Mouse (Mus musculus): ENCODE results near the gene Acox1. TPM values are rescaled to one million over a fixed set of nuclear protein-coding genes. Genes with fewer than 3 reads are reported as not detected.

Gene Acox1
- polyA plus RNA-seq, 1 experiment, result 44.2 TPM

DNA sequence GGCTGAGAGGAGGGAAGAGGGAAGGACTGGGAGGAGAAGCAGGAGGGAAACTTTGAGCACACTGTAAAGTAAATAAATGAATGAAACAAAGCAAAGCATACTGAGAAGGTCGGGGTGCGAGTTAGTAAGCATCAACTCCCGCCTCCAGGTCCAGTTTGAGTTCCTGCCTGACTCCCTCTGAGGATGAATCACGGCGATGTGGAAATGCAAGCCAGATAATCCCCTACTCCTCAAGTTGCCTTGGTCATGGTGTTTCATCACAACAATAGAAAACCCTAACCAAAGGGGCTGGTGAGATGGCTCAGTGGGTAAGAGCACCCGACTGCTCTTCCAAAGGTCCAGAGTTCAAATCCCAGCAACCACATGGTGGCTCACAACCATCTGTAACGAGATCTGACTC is 22.8 kb downstream of the Acox1 start:
- 96% methylated on average over 7 of the region's 7 CpGs for WGBS
- Histone ChIP-seq H3K4me1 (replicated peaks; ENCODE audit: control insufficient read depth, insufficient read depth, low read length) (no peaks in the 10 kb centered on the region), H3K27me3 (ENCODE audit: control insufficient read depth, insufficient read depth, low read length) (no peaks in the 10 kb centered on the region), H3K4me3 (ENCODE audit: control insufficient read depth, insufficient read depth, low read length) (no peak overlapping the region), H3K27ac (ENCODE audit: control insufficient read depth, insufficient read depth, low read length) (no peak overlapping the region), H3K36me3 (ENCODE audit: control insufficient read depth, insufficient read depth, low read length) (peaks cover 51% of the 10 kb centered on the region)
- no peak for TF ChIP-seq CTCF (IDR thresholded peaks at IDR 0.05; ENCODE audit: borderline replicate concordance, control insufficient read depth, extremely low read depth, insufficient read depth, low read length, poor library complexity)
- TF ChIP-seq POLR2A (IDR thresholded peaks at IDR 0.05; ENCODE audit: control insufficient read depth, extremely low read depth, insufficient read depth, low read length, poor library complexity), result no peak
- DNase-seq, result no peak

DNA sequence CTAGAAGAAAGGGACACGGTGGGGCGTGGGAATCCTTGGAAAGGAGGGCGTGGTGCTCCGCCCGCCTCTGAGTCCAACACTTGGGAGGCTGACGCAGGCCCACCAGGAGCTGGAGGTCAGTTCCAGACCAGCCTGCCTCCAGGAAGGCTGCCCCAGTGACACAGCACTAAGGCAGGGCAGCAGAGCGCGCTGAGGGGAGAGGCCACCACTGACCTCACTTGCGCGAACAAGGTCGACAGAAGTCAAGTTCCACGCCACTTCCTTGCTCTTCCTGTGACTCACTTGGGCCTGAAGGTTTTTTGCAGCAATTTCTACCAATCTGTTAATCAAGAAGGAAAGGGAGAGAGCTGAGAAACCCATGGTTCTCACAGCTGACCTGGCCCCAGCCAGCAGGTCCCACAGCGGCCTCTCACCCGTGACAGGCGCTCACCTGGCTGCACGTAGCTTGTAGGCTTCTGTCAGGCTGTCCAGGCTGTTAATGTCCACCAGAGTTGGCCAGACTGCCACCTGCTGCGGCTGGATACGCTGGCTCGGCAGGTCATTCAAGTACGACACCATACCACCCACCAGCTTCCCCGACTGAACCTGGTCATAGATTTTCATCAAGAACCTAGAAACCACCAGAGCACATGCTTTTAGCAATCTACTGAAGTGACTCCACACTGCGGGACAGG is 23.9 kb downstream of the Acox1 start:
- Histone ChIP-seq H3K36me3 (ENCODE audit: control insufficient read depth, insufficient read depth, low read length) (peaks cover 44% of the 10 kb centered on the region), H3K4me1 (replicated peaks; ENCODE audit: control insufficient read depth, insufficient read depth, low read length) (no peaks in the 10 kb centered on the region), H3K27me3 (ENCODE audit: control insufficient read depth, insufficient read depth, low read length) (no peaks in the 10 kb centered on the region), H3K4me3 (ENCODE audit: control insufficient read depth, insufficient read depth, low read length) (no peak overlapping the region), H3K27ac (ENCODE audit: control insufficient read depth, insufficient read depth, low read length) (no peak overlapping the region)
- WGBS, result 98% methylated on average over 22 of the region's 22 CpGs
- TF ChIP-seq POLR2A (IDR thresholded peaks at IDR 0.05; ENCODE audit: control insufficient read depth, extremely low read depth, insufficient read depth, low read length, poor library complexity) (no peak), CTCF (IDR thresholded peaks at IDR 0.05; ENCODE audit: borderline replicate concordance, control insufficient read depth, extremely low read depth, insufficient read depth, low read length, poor library complexity) (no peak)
- DNase-seq, result no peak

GRCm38 (mm10) chr11:116171959-116172358 is 26.9 kb downstream of the Acox1 start:
- WGBS, result 93% methylated on average over 2 of the region's 2 CpGs
- no peak for DNase-seq
- TF ChIP-seq POLR2A (IDR thresholded peaks at IDR 0.05; ENCODE audit: control insufficient read depth, extremely low read depth, insufficient read depth, low read length, poor library complexity), result no peak
- no peak for TF ChIP-seq CTCF (IDR thresholded peaks at IDR 0.05; ENCODE audit: borderline replicate concordance, control insufficient read depth, extremely low read depth, insufficient read depth, low read length, poor library complexity)
- Histone ChIP-seq H3K4me3 (ENCODE audit: control insufficient read depth, insufficient read depth, low read length) (no peak overlapping the region), H3K4me1 (replicated peaks; ENCODE audit: control insufficient read depth, insufficient read depth, low read length) (peaks cover 3% of the 10 kb centered on the region), H3K36me3 (ENCODE audit: control insufficient read depth, insufficient read depth, low read length) (peaks cover 29% of the 10 kb centered on the region), H3K27ac (ENCODE audit: control insufficient read depth, insufficient read depth, low read length) (no peak overlapping the region), H3K27me3 (ENCODE audit: control insufficient read depth, insufficient read depth, low read length) (no peaks in the 10 kb centered on the region)

DNA sequence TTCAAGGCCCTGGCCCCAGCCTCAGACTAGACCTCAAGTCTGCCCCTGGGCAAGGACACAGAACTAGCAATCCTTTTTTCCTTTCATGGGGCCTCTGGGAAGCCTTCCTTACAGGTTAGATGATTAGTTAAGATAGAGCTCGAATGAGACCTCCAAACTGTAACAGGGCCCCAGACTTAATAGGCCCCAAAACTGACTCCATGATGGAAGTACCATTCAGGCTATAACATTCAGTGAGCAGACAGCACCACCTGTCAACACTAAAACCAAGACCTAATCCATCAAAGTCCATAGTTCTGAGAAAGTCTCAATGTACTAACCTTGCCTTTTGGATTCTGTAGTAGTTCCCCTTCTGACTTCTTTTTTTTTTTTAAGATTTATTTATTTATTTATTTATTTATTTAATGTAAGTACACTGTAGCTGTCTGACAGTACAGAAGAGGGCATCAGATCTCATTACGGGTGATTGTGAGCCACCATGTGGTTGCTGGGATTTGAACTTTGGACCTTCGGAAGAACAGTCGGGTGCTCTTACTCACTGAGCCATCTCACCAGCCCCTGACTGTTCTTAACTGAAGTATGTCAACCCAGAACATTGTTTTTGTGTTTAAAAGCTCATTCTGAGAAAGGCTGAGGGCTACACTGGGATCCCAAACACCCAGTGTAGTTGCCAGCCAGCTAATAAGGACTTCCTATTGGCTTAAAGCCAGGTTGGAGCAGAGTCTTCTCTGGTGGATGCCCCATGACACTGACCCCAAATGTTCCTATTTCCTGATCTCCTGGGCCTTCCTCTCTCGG is 28.6 kb downstream of the Acox1 start:
- WGBS, result 90% methylated on average over 5 of the region's 5 CpGs
- H3K4me3 ChIP-seq (ENCODE audit: control insufficient read depth, insufficient read depth, low read length), result no peak overlapping the region
- H3K36me3 ChIP-seq (ENCODE audit: control insufficient read depth, insufficient read depth, low read length), result peaks cover 25% of the 10 kb centered on the region
- H3K27ac ChIP-seq (ENCODE audit: control insufficient read depth, insufficient read depth, low read length), result no peak overlapping the region
- no peak for TF ChIP-seq CTCF (IDR thresholded peaks at IDR 0.05; ENCODE audit: borderline replicate concordance, control insufficient read depth, extremely low read depth, insufficient read depth, low read length, poor library complexity)
- no peak for TF ChIP-seq POLR2A (IDR thresholded peaks at IDR 0.05; ENCODE audit: control insufficient read depth, extremely low read depth, insufficient read depth, low read length, poor library complexity)
- DNase-seq, result no peak
- peaks cover 3% of the 10 kb centered on the region for H3K4me1 ChIP-seq (replicated peaks; ENCODE audit: control insufficient read depth, insufficient read depth, low read length)
- H3K27me3 ChIP-seq (ENCODE audit: control insufficient read depth, insufficient read depth, low read length), result no peaks in the 10 kb centered on the region

DNA sequence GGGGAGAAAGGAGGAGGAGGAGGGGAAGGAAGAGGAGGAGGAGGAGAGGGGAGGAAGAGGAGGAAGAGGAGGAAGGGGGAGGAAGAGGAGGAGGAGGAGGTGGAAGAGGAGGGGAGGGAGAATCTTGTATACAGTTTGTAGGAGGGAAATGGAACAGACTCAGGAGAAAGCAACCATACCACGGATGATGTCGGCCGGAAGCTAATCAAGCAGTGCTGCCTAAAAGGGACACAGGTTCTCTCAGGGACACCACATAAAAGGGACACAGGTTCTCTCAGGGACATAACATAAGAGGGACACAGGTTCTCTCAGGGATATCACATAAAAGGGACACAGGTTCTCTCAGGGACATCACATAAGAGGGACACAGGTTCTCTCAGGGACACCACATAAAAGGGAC is 29.6 kb downstream of the Acox1 start:
- WGBS, result 96% methylated on average over 3 of the region's 3 CpGs
- Histone ChIP-seq H3K4me1 (replicated peaks; ENCODE audit: control insufficient read depth, insufficient read depth, low read length) (peaks cover 3% of the 10 kb centered on the region), H3K27ac (ENCODE audit: control insufficient read depth, insufficient read depth, low read length) (no peak overlapping the region), H3K27me3 (ENCODE audit: control insufficient read depth, insufficient read depth, low read length) (no peaks in the 10 kb centered on the region), H3K4me3 (ENCODE audit: control insufficient read depth, insufficient read depth, low read length) (no peak overlapping the region), H3K36me3 (ENCODE audit: control insufficient read depth, insufficient read depth, low read length) (peaks cover 17% of the 10 kb centered on the region)
- TF ChIP-seq POLR2A (IDR thresholded peaks at IDR 0.05; ENCODE audit: control insufficient read depth, extremely low read depth, insufficient read depth, low read length, poor library complexity) (no peak), CTCF (IDR thresholded peaks at IDR 0.05; ENCODE audit: borderline replicate concordance, control insufficient read depth, extremely low read depth, insufficient read depth, low read length, poor library complexity) (no peak)
- DNase-seq, result no peak

GRCm38 (mm10) chr11:116167884-116168439 is 30.9 kb downstream of the Acox1 start, which contains the start of gene Fbf1:
TSS of gene Fbf1 (minus strand) at chr11:116168166.
- WGBS, result under 1% methylated on average over 40 of the region's 40 CpGs
- H3K36me3 ChIP-seq (ENCODE audit: control insufficient read depth, insufficient read depth, low read length), result peaks cover 5% of the 10 kb centered on the region; the same call in 1 of the 2 replicates

More at GRCm38 (mm10) chr11:116167884-116168439, 30.9 kb downstream of the Acox1 start, which contains the start of gene Fbf1:
- TF ChIP-seq POLR2A (IDR thresholded peaks at IDR 0.05; ENCODE audit: control insufficient read depth, extremely low read depth, insufficient read depth, low read length, poor library complexity) (no peak; the same call in 1 of the 2 replicates), CTCF (IDR thresholded peaks at IDR 0.05; ENCODE audit: borderline replicate concordance, control insufficient read depth, extremely low read depth, insufficient read depth, low read length, poor library complexity) (0 out of 2 replicates have a peak, but pooled peaks have one; percentile 23)
- peak within 1 kb of the TSS; percentile 75 for H3K4me3 ChIP-seq (ENCODE audit: control insufficient read depth, insufficient read depth, low read length)
- peak within 1 kb of the TSS; percentile 46 for H3K27ac ChIP-seq (ENCODE audit: control insufficient read depth, insufficient read depth, low read length)
- peaks cover 3% of the 10 kb centered on the region for H3K4me1 ChIP-seq (replicated peaks; ENCODE audit: control insufficient read depth, insufficient read depth, low read length)
- no peaks in the 10 kb centered on the region for H3K27me3 ChIP-seq (ENCODE audit: control insufficient read depth, insufficient read depth, low read length)
- DNase-seq, result peak; percentile 94
